Mouse (Mus musculus): ENCODE measurements at regions not wholly inside any gene's neighbourhood (a gene's known extent, or its start where the extent isn't known, plus 50 kb on each side); places are given as distances from the start of the nearest gene placed in this dataset.

DNA sequence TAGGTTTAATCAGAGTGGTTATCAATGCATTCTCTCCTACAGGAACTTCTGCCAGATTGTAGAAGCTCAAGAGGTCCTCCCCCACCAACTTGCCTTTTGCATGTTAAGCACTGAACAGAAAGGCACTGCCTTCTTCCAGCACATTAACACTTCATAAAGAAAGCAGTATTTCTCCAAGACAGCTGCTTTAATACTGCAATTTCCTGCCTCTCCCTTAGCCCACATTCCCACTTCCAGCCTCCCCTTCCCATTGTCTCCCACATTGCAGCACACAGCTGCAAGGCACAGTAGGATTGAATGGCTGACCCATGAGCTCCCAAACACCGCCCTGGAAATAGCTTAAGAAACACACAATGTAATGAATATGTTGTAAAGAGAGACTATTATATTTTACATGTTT, 89.7 kb upstream of the Adarb2 start:
- Histone ChIP-seq H3K4me3 (ENCODE audit: control insufficient read depth in 1 of 2, insufficient read depth in 1 of 2, low read depth in 2 of 2, low read length in 2 of 2) (no peak overlapping the region), H3K36me3 (ENCODE audit: control insufficient read depth in 1 of 2, insufficient read depth in 2 of 2, low read length in 2 of 2) (no peaks in the 10 kb centered on the region), H3K4me1 (ENCODE audit: control insufficient read depth in 1 of 2, insufficient read depth in 2 of 2, low read length in 2 of 2) (no peaks in the 10 kb centered on the region), H3K27me3 (ENCODE audit: control insufficient read depth in 1 of 2, insufficient read depth in 2 of 2, low read length in 2 of 2) (peaks cover 0 to 2% of the 10 kb centered on the region in 2 experiments; a peak in 2 of 4 replicates), H3K9ac (ENCODE audit: control insufficient read depth, low read depth, low read length, poor library complexity, severe bottlenecking) (no peak overlapping the region), H3K27ac (ENCODE audit: control insufficient read depth, low read depth, low read length) (no peak overlapping the region), H3K79me2 (ENCODE audit: control insufficient read depth, insufficient read depth, low read length, poor library complexity) (no peaks in the 10 kb centered on the region), H3K9me3 (replicated peaks; ENCODE audit: insufficient read depth, low read length) (no peaks in the 10 kb centered on the region)
- DNase-seq (ENCODE audit: low read depth, low spot score), result no peak
- TF ChIP-seq HCFC1 (IDR thresholded peaks at IDR 0.05; ENCODE audit: low read depth, low read length), result no peak
- no peak for TF ChIP-seq SIN3A (IDR thresholded peaks at IDR 0.05; ENCODE audit: low read length)
- no peak for TF ChIP-seq NELFE (IDR thresholded peaks at IDR 0.05; ENCODE audit: low read depth, low read length)
- TF ChIP-seq TBP (IDR thresholded peaks at IDR 0.05; ENCODE audit: low read depth, low read length), result no peak
- no peak for TF ChIP-seq GATA1 (IDR thresholded peaks at IDR 0.05; ENCODE audit: low read depth, low read length)
- TF ChIP-seq POLR2A (IDR thresholded peaks at IDR 0.05; ENCODE audit: control insufficient read depth in 1 of 2, insufficient read depth in 1 of 2, low read depth in 1 of 2, low read length in 2 of 2, poor library complexity in 1 of 2), result no peak
- no peak for TF ChIP-seq MAX (IDR thresholded peaks at IDR 0.05; ENCODE audit: low read length)
- no peak for TF ChIP-seq ETS1 (IDR thresholded peaks at IDR 0.05; ENCODE audit: low read depth, low read length)
- no peak for TF ChIP-seq MAFK (IDR thresholded peaks at IDR 0.05; ENCODE audit: borderline replicate concordance, low read depth, low read length)

DNA sequence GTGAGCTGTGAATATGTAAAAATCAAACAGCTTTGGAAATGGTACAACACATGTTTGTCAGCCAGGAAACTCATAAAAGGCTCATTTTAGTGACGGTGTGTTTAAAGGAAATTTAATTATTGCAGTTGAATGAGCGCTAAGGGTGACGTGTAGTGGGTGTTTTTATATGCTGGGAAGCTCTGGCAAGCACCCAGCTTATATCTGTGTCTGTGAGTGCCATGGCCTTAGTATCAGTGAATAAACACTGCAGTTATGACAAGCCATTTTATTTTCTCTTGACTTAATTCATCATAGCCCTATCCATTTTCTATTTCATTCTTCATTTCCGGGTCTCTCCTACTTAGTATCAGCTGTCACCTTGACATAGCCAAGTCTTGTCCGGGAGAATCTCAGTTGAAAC, 83.7 kb upstream of the Adarb2 start:
- peak; percentile 68 for DNase-seq (ENCODE audit: low read depth, low spot score)
- peak overlapping the region; percentile 31; the same call in 1 of the 2 replicates for H3K27ac ChIP-seq (ENCODE audit: control insufficient read depth, low read depth, low read length)
- no peaks in the 10 kb centered on the region for H3K9me3 ChIP-seq (replicated peaks; ENCODE audit: insufficient read depth, low read length)
- H3K4me3 ChIP-seq (ENCODE audit: control insufficient read depth in 1 of 2, insufficient read depth in 1 of 2, low read depth in 2 of 2, low read length in 2 of 2), result peak overlapping the region in 1 of 2 experiments; percentile 30; a peak in 1 of 4 replicates
- no peak overlapping the region for H3K9ac ChIP-seq (ENCODE audit: control insufficient read depth, low read depth, low read length, poor library complexity, severe bottlenecking)
- 0 out of 2 replicates have a peak, but pooled peaks have one; percentile 12 for TF ChIP-seq MXI1 (IDR thresholded peaks at IDR 0.05; ENCODE audit: low read depth, low read length)
- no peak for TF ChIP-seq E2F4 (IDR thresholded peaks at IDR 0.05; ENCODE audit: borderline replicate concordance, low read depth, low read length)
- no peak for TF ChIP-seq USF1 (IDR thresholded peaks at IDR 0.05; ENCODE audit: low read depth, low read length)
- TF ChIP-seq ETS1 (IDR thresholded peaks at IDR 0.05; ENCODE audit: low read depth, low read length), result peak; percentile 61
- 0 out of 4 replicates have a peak, but pooled peaks of 1 of the 2 experiments have one; percentile 5 for TF ChIP-seq EP300 (IDR thresholded peaks at IDR 0.05; ENCODE audit: low read depth in 1 of 2, low read length in 2 of 2)
- peaks cover 2 to 6% of the 10 kb centered on the region in 2 experiments; a peak in 2 of 4 replicates for H3K4me1 ChIP-seq (ENCODE audit: control insufficient read depth in 1 of 2, insufficient read depth in 2 of 2, low read length in 2 of 2)
- no peaks in the 10 kb centered on the region for H3K79me2 ChIP-seq (ENCODE audit: control insufficient read depth, insufficient read depth, low read length, poor library complexity)
- no peaks in the 10 kb centered on the region for H3K27me3 ChIP-seq (ENCODE audit: control insufficient read depth in 1 of 2, insufficient read depth in 2 of 2, low read length in 2 of 2)
- H3K36me3 ChIP-seq (ENCODE audit: control insufficient read depth in 1 of 2, insufficient read depth in 2 of 2, low read length in 2 of 2), result peaks cover 0 to 9% of the 10 kb centered on the region in 2 experiments; a peak in 2 of 4 replicates

DNA sequence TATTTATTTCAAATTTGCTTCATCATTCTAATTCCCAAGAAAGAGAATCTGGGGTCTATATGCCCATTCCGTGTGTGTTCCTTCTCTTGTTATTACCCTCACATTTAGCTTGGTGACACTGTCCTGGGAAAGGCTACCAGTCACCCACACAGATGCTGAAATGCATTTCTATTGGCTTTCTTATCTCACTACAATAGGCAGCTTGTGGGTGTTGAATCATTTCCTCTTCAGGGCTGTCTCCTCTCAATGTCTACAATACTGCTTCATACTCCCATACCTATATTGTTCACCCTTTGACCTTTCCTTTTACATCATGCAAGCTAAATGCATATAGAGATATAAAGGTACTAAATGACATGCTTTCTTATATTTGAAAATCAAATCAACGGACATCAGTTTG, 82.7 kb upstream of the Adarb2 start:
- no peak overlapping the region for H3K27ac ChIP-seq (ENCODE audit: control insufficient read depth, low read depth, low read length)
- H3K9me3 ChIP-seq (replicated peaks; ENCODE audit: insufficient read depth, low read length), result no peaks in the 10 kb centered on the region
- peaks cover 0 to 9% of the 10 kb centered on the region in 2 experiments; a peak in 2 of 4 replicates for H3K36me3 ChIP-seq (ENCODE audit: control insufficient read depth in 1 of 2, insufficient read depth in 2 of 2, low read length in 2 of 2)
- peak overlapping the region in 1 of 2 experiments; percentile 30; a peak in 2 of 4 replicates for H3K4me3 ChIP-seq (ENCODE audit: control insufficient read depth in 1 of 2, insufficient read depth in 1 of 2, low read depth in 2 of 2, low read length in 2 of 2)
- TF ChIP-seq JUND (IDR thresholded peaks at IDR 0.05; ENCODE audit: low read depth, low read length) (no peak), USF2 (IDR thresholded peaks at IDR 0.05; ENCODE audit: borderline replicate concordance in 1 of 2, insufficient read depth in 1 of 2, low read depth in 1 of 2, low read length in 2 of 2) (no peak), NELFE (IDR thresholded peaks at IDR 0.05; ENCODE audit: low read depth, low read length) (no peak), EP300 (IDR thresholded peaks at IDR 0.05; ENCODE audit: low read depth in 1 of 2, low read length in 2 of 2) (peak; percentile 72 to 84), CHD2 (IDR thresholded peaks at IDR 0.05; ENCODE audit: low read length) (no peak), ZNF384 (IDR thresholded peaks at IDR 0.05; ENCODE audit: low read depth, low read length) (no peak), ZC3H11A (IDR thresholded peaks at IDR 0.05; ENCODE audit: low read depth, low read length) (no peak), GATA1 (IDR thresholded peaks at IDR 0.05; ENCODE audit: low read depth, low read length) (peak; percentile 78), POLR2AphosphoS5 (IDR thresholded peaks at IDR 0.05; ENCODE audit: borderline replicate concordance, low read depth, low read length) (no peak), POLR2A (IDR thresholded peaks at IDR 0.05; ENCODE audit: control insufficient read depth in 1 of 2, insufficient read depth in 1 of 2, low read depth in 1 of 2, low read length in 2 of 2, poor library complexity in 1 of 2) (no peak), TCF12 (IDR thresholded peaks at IDR 0.05; ENCODE audit: low read depth, low read length) (peak; percentile 15; the same call in 1 of the 2 replicates), ELF1 (IDR thresholded peaks at IDR 0.05; ENCODE audit: low read depth, low read length) (no peak), RCOR1 (IDR thresholded peaks at IDR 0.05; ENCODE audit: low read depth, low read length) (0 out of 2 replicates have a peak, but pooled peaks have one; percentile 7), MAX (IDR thresholded peaks at IDR 0.05; ENCODE audit: low read length) (no peak), ETS1 (IDR thresholded peaks at IDR 0.05; ENCODE audit: low read depth, low read length) (peak; percentile 68; the same call in 1 of the 2 replicates), TBP (IDR thresholded peaks at IDR 0.05; ENCODE audit: low read depth, low read length) (no peak), E2F4 (IDR thresholded peaks at IDR 0.05; ENCODE audit: borderline replicate concordance, low read depth, low read length) (no peak)
- DNase-seq (ENCODE audit: low read depth, low spot score), result peak; percentile 73
- no peak overlapping the region for H3K9ac ChIP-seq (ENCODE audit: control insufficient read depth, low read depth, low read length, poor library complexity, severe bottlenecking)
- no peaks in the 10 kb centered on the region for H3K79me2 ChIP-seq (ENCODE audit: control insufficient read depth, insufficient read depth, low read length, poor library complexity)
- no peaks in the 10 kb centered on the region for H3K27me3 ChIP-seq (ENCODE audit: control insufficient read depth in 1 of 2, insufficient read depth in 2 of 2, low read length in 2 of 2)
- H3K4me1 ChIP-seq (ENCODE audit: control insufficient read depth in 1 of 2, insufficient read depth in 2 of 2, low read length in 2 of 2), result peaks cover 2 to 6% of the 10 kb centered on the region in 2 experiments; a peak in 2 of 4 replicates

Data from MEL (cell line).